Mouse (Mus musculus): ENCODE data around the gene Ptprr.

- TF ChIP-seq CTCF (IDR thresholded peaks at IDR 0.05) (no peak), EP300 (IDR thresholded peaks at IDR 0.05) (no peak)
Measured at GRCm38 (mm10) chr10:116264521-116264920, 246.5 kb downstream of the Ptprr start.
